Mouse (Mus musculus): Measurements from ENCODE around the gene Rbm38. TPM values are rescaled to one million over a fixed set of nuclear protein-coding genes. Genes with fewer than 3 reads are reported as not detected.

The Rbm38 gene
- polyA plus RNA-seq, 1 experiment, result 37.9 TPM

GRCm38 (mm10) chr2:172999630-173000284 is 20.5 kb upstream of the Rbm38 start, which contains the start of gene Rae1:
TSS of gene Rae1 (plus strand) at chr2:173000117.
- peaks cover 15% of the 10 kb centered on the region for H3K4me1 ChIP-seq (ENCODE audit: control insufficient read depth, insufficient read depth, low read length)
- WGBS, result under 1% methylated on average over 45 of the region's 45 CpGs
- TF ChIP-seq CTCF (conservative IDR thresholded peaks at IDR 0.05; ENCODE audit: insufficient read depth, insufficient read length, low read depth, low read length) (peak; percentile 81), POLR2A (IDR thresholded peaks at IDR 0.05; ENCODE audit: low read depth, low read length) (peak; percentile 32)

GRCm38 (mm10) chr2:173000285-173000652 is 20.0 kb upstream of the Rbm38 start:
- WGBS, result under 1% methylated on average over 42 of the region's 42 CpGs
- H3K27ac ChIP-seq (ENCODE audit: insufficient read depth, low read depth, low read length), result peak overlapping the region; percentile 36
- no peak for TF ChIP-seq CTCF (conservative IDR thresholded peaks at IDR 0.05; ENCODE audit: insufficient read depth, insufficient read length, low read depth, low read length)

More at GRCm38 (mm10) chr2:172999630-173000284, 20.5 kb upstream of the Rbm38 start, which contains the start of gene Rae1:
- H3K36me3 ChIP-seq (ENCODE audit: control insufficient read depth, insufficient read depth, low read length), result peaks cover 2% of the 10 kb centered on the region; the same call in 1 of the 2 replicates
- H3K4me3 ChIP-seq (ENCODE audit: insufficient read depth, low read depth, low read length), result peak within 1 kb of the TSS; percentile 98
- peak within 1 kb of the TSS; percentile 36 for H3K27ac ChIP-seq (ENCODE audit: insufficient read depth, low read depth, low read length)
- peak; percentile 99 for DNase-seq
- H3K27me3 ChIP-seq (replicated peaks; ENCODE audit: control insufficient read depth, insufficient read depth, low read length), result no peaks in the 10 kb centered on the region

GRCm38 (mm10) chr2:173000921-173001320 is 19.4 kb upstream of the Rbm38 start:
- WGBS, result 7% methylated on average over 8 of the region's 8 CpGs
- no peak for DNase-seq

More at GRCm38 (mm10) chr2:173000285-173000652, 20.0 kb upstream of the Rbm38 start:
- Histone ChIP-seq H3K36me3 (ENCODE audit: control insufficient read depth, insufficient read depth, low read length) (peaks cover 2% of the 10 kb centered on the region; the same call in 1 of the 2 replicates), H3K4me3 (ENCODE audit: insufficient read depth, low read depth, low read length) (peak overlapping the region; percentile 98), H3K27me3 (replicated peaks; ENCODE audit: control insufficient read depth, insufficient read depth, low read length) (no peaks in the 10 kb centered on the region), H3K4me1 (ENCODE audit: control insufficient read depth, insufficient read depth, low read length) (peaks cover 15% of the 10 kb centered on the region)
- no peak for DNase-seq

GRCm38 (mm10) chr2:173003737-173004136 is 16.6 kb upstream of the Rbm38 start:
- WGBS, result 93% methylated on average over 8 of the region's 8 CpGs
- Histone ChIP-seq H3K4me3 (ENCODE audit: insufficient read depth, low read depth, low read length) (no peak overlapping the region), H3K27me3 (replicated peaks; ENCODE audit: control insufficient read depth, insufficient read depth, low read length) (no peaks in the 10 kb centered on the region), H3K27ac (ENCODE audit: insufficient read depth, low read depth, low read length) (no peak overlapping the region), H3K36me3 (ENCODE audit: control insufficient read depth, insufficient read depth, low read length) (peaks cover 2% of the 10 kb centered on the region), H3K4me1 (ENCODE audit: control insufficient read depth, insufficient read depth, low read length) (peaks cover 8% of the 10 kb centered on the region)
- no peak for TF ChIP-seq CTCF (conservative IDR thresholded peaks at IDR 0.05; ENCODE audit: insufficient read depth, insufficient read length, low read depth, low read length)
- no peak for TF ChIP-seq POLR2A (IDR thresholded peaks at IDR 0.05; ENCODE audit: low read depth, low read length)
- DNase-seq, result no peak

More at GRCm38 (mm10) chr2:173000921-173001320, 19.4 kb upstream of the Rbm38 start:
- Histone ChIP-seq H3K27ac (ENCODE audit: insufficient read depth, low read depth, low read length) (no peak overlapping the region), H3K27me3 (replicated peaks; ENCODE audit: control insufficient read depth, insufficient read depth, low read length) (no peaks in the 10 kb centered on the region), H3K4me1 (ENCODE audit: control insufficient read depth, insufficient read depth, low read length) (peaks cover 15% of the 10 kb centered on the region), H3K4me3 (ENCODE audit: insufficient read depth, low read depth, low read length) (peak overlapping the region; percentile 98), H3K36me3 (ENCODE audit: control insufficient read depth, insufficient read depth, low read length) (peaks cover 2% of the 10 kb centered on the region; the same call in 1 of the 2 replicates)
- no peak for TF ChIP-seq CTCF (conservative IDR thresholded peaks at IDR 0.05; ENCODE audit: insufficient read depth, insufficient read length, low read depth, low read length)
- no peak for TF ChIP-seq POLR2A (IDR thresholded peaks at IDR 0.05; ENCODE audit: low read depth, low read length)

- TF ChIP-seq CTCF (conservative IDR thresholded peaks at IDR 0.05; ENCODE audit: insufficient read depth, insufficient read length, low read depth, low read length) (no peak), POLR2A (IDR thresholded peaks at IDR 0.05; ENCODE audit: low read depth, low read length) (no peak)
- Histone ChIP-seq H3K4me3 (ENCODE audit: insufficient read depth, low read depth, low read length) (no peak overlapping the region), H3K36me3 (ENCODE audit: control insufficient read depth, insufficient read depth, low read length) (peaks cover 4% of the 10 kb centered on the region), H3K27me3 (replicated peaks; ENCODE audit: control insufficient read depth, insufficient read depth, low read length) (no peaks in the 10 kb centered on the region), H3K27ac (ENCODE audit: insufficient read depth, low read depth, low read length) (no peak overlapping the region), H3K4me1 (ENCODE audit: control insufficient read depth, insufficient read depth, low read length) (no peaks in the 10 kb centered on the region)
- 50% methylated on average over 3 of the region's 3 CpGs for WGBS
- DNase-seq, result no peak
Measured at GRCm38 (mm10) chr2:173010220-173010717, 10.0 kb upstream of the Rbm38 start.

- 96% methylated on average over 8 of the region's 8 CpGs for WGBS
- H3K36me3 ChIP-seq (ENCODE audit: control insufficient read depth, insufficient read depth, low read length), result peaks cover 4% of the 10 kb centered on the region
- no peak for TF ChIP-seq CTCF (conservative IDR thresholded peaks at IDR 0.05; ENCODE audit: insufficient read depth, insufficient read length, low read depth, low read length)
- no peak for TF ChIP-seq POLR2A (IDR thresholded peaks at IDR 0.05; ENCODE audit: low read depth, low read length)
Measured at GRCm38 (mm10) chr2:173011440-173011839, 8.9 kb upstream of the Rbm38 start.

GRCm38 (mm10) chr2:173014741-173015287 is 5.5 kb upstream of the Rbm38 start:
- H3K4me1 ChIP-seq (ENCODE audit: control insufficient read depth, insufficient read depth, low read length), result no peaks in the 10 kb centered on the region
- H3K27ac ChIP-seq (ENCODE audit: insufficient read depth, low read depth, low read length), result no peak overlapping the region
- TF ChIP-seq POLR2A (IDR thresholded peaks at IDR 0.05; ENCODE audit: low read depth, low read length) (no peak), CTCF (conservative IDR thresholded peaks at IDR 0.05; ENCODE audit: insufficient read depth, insufficient read length, low read depth, low read length) (no peak)
- no peak for DNase-seq
- peaks cover 4% of the 10 kb centered on the region for H3K36me3 ChIP-seq (ENCODE audit: control insufficient read depth, insufficient read depth, low read length)
- H3K27me3 ChIP-seq (replicated peaks; ENCODE audit: control insufficient read depth, insufficient read depth, low read length), result no peaks in the 10 kb centered on the region
- no peak overlapping the region for H3K4me3 ChIP-seq (ENCODE audit: insufficient read depth, low read depth, low read length)
- 79% methylated on average over 7 of the region's 7 CpGs for WGBS

More at GRCm38 (mm10) chr2:173011440-173011839, 8.9 kb upstream of the Rbm38 start:
- Histone ChIP-seq H3K4me3 (ENCODE audit: insufficient read depth, low read depth, low read length) (no peak overlapping the region), H3K27me3 (replicated peaks; ENCODE audit: control insufficient read depth, insufficient read depth, low read length) (no peaks in the 10 kb centered on the region), H3K4me1 (ENCODE audit: control insufficient read depth, insufficient read depth, low read length) (no peaks in the 10 kb centered on the region), H3K27ac (ENCODE audit: insufficient read depth, low read depth, low read length) (no peak overlapping the region)
- DNase-seq, result no peak

All from kidney, adult 2 months (tissue).